Mouse (Mus musculus) midbrain, postnatal 0 days (tissue): ENCODE data around the gene Tbxas1. TPM values are rescaled to one million over a fixed set of nuclear protein-coding genes. Genes with fewer than 3 reads are reported as not detected.

Source experiments
- ATAC-seq: fragments of 200-750 bp; cut with Nextera tagmentation; 2 replicates; pipeline ENCODE4 v1.8.0; 2017; ENCODE audit warnings: moderate number of reproducible peaks, mild to moderate bottlenecking, moderate TSS enrichment, moderate library complexity; ENCODE audit not compliant: low FRiP score
- DNase-seq: peaks from one replicate; pipeline ENCODE4 v3.0.0-alpha.2; 2015; ENCODE audit warnings: low spot score
- H3K27ac ChIP-seq: fragments of 300-500 bp; sonication (generic); 2 replicates; pipeline ENCODE4 v1.5.1; 2014; ENCODE audit warnings: low read depth, mild to moderate bottlenecking, low read length, mixed read lengths
- H3K27me3 ChIP-seq: fragments of 300-500 bp; sonication (generic); 2 replicates; pipeline ENCODE4 v1.6.1; 2014; ENCODE audit warnings: low read length, control low read depth, mixed read lengths; ENCODE audit not compliant: insufficient read depth
- H3K36me3 ChIP-seq: fragments of 300-500 bp; sonication (generic); 2 replicates; pipeline ENCODE4 v1.6.1; 2014; ENCODE audit warnings: low read length, control low read depth, mixed read lengths; ENCODE audit not compliant: insufficient read depth
- H3K4me1 ChIP-seq: fragments of 300-500 bp; sonication (generic); 2 replicates; pipeline ENCODE4 v1.6.1; 2014; ENCODE audit warnings: mild to moderate bottlenecking, control low read depth, antibody characterized with exemption, low read length, mixed read lengths; ENCODE audit not compliant: insufficient read depth
- H3K4me2 ChIP-seq: fragments of 300-500 bp; sonication (generic); 2 replicates; pipeline ENCODE4 v1.6.1; 2014; ENCODE audit warnings: low read depth, mild to moderate bottlenecking, low read length, mixed read lengths; ENCODE audit not compliant: poor library complexity, severe bottlenecking
- H3K4me3 ChIP-seq: fragments of 300-500 bp; sonication (generic); 2 replicates; pipeline ENCODE4 v1.5.1; 2014; ENCODE audit warnings: low read depth, mild to moderate bottlenecking, low read length, moderate library complexity
- H3K9ac ChIP-seq: fragments of 300-500 bp; sonication (generic); replicated peaks from 2 replicates; pipeline ENCODE4 v1.6.1; 2014; ENCODE audit warnings: mild to moderate bottlenecking, low read length, moderate library complexity, mixed read lengths; ENCODE audit not compliant: poor library complexity, severe bottlenecking
- H3K9me3 ChIP-seq: fragments of 300-500 bp; sonication (generic); 2 replicates; pipeline ENCODE4 v1.6.1; 2016; ENCODE audit warnings: low read length, control low read depth
- CTCF ChIP-seq: IDR thresholded peaks from 2 replicates; pipeline ENCODE4 v1.5.1; 2016; ENCODE audit warnings: antibody characterized with exemption, mild to moderate bottlenecking
- WGBS: fragments of 180-500 bp; shearing (Covaris S2); extraction: QIAGEN DNeasy Blood & Tissue Kit; methylation state at CpG from one replicate; pipeline ENCODE4 v1.1.7; 2014; 5-methylcytosine and 5-hydroxymethylcytosine counted together
- polyA plus RNA-seq: library from polyadenylated mRNA; unstranded; fragments of >200 nt; fragmentation: Nextera tagmentation; extraction: Ambion mirVana; gene quantifications from 2 replicates; pipeline ENCODE4 v1.2.1, GENCODE M21; 2015
- total RNA-seq: library from RNA; depleted of rRNA; stranded (reverse); fragments of >200 nt; gene quantifications from 2 replicates; pipeline ENCODE4 v1.2.3, GENCODE M21; 2014

Gene Tbxas1
- total and polyA plus RNA-seq, 2 experiments from 2014 or later, result 1.4 to 3.1 TPM

- DNase-seq (no peak), ATAC-seq (no peak)
- Histone ChIP-seq H3K36me3 (no peaks in the 10 kb centered on the region), H3K27ac (no peak overlapping the region), H3K4me3 (no peak overlapping the region), H3K4me2 (no peak overlapping the region), H3K9me3 (no peaks in the 10 kb centered on the region), H3K9ac (no peak overlapping the region), H3K27me3 (no peaks in the 10 kb centered on the region), H3K4me1 (no peaks in the 10 kb centered on the region)
- 54% methylated on average over 3 of the region's 3 CpGs for WGBS
- TF ChIP-seq CTCF, result no peak
Measured at GRCm38 (mm10) chr6:38863595-38863994, 11.6 kb upstream of the Tbxas1 start.

- DNase-seq (no peak), ATAC-seq (no peak)
- H3K36me3 ChIP-seq, result no peaks in the 10 kb centered on the region
- H3K4me3 ChIP-seq, result no peak overlapping the region
- H3K9me3 ChIP-seq, result no peaks in the 10 kb centered on the region
- no peak for TF ChIP-seq CTCF
- no peak overlapping the region for H3K9ac ChIP-seq
- H3K4me2 ChIP-seq, result no peak overlapping the region
- H3K4me1 ChIP-seq, result peaks cover 3% of the 10 kb centered on the region; the same call in 1 of the 2 replicates
- H3K27ac ChIP-seq, result no peak overlapping the region
- no peaks in the 10 kb centered on the region for H3K27me3 ChIP-seq
Measured at GRCm38 (mm10) chr6:38865805-38866204, 9.4 kb upstream of the Tbxas1 start.

GRCm38 (mm10) chr6:38866357-38866756 lies 8.8 kb upstream of the Tbxas1 start:
- H3K4me2 ChIP-seq, result no peak overlapping the region
- H3K9ac ChIP-seq, result no peak overlapping the region
- DNase-seq (no peak), ATAC-seq (no peak)
- no peak for TF ChIP-seq CTCF
- no peak overlapping the region for H3K4me3 ChIP-seq
- H3K36me3 ChIP-seq, result no peaks in the 10 kb centered on the region
- H3K27ac ChIP-seq, result no peak overlapping the region
- H3K9me3 ChIP-seq, result no peaks in the 10 kb centered on the region
- 85% methylated on average over 1 of the region's 1 CpGs for WGBS
- no peaks in the 10 kb centered on the region for H3K27me3 ChIP-seq
- H3K4me1 ChIP-seq, result peaks cover 3% of the 10 kb centered on the region; the same call in 1 of the 2 replicates

- no peak for TF ChIP-seq CTCF
- H3K27ac ChIP-seq, result no peak overlapping the region
- 74% methylated on average over 2 of the region's 2 CpGs for WGBS
- DNase-seq, result no peak
- no peaks in the 10 kb centered on the region for H3K27me3 ChIP-seq
- no peak overlapping the region for H3K4me2 ChIP-seq
- peaks cover 3% of the 10 kb centered on the region; the same call in 1 of the 2 replicates for H3K4me1 ChIP-seq
- no peak overlapping the region for H3K4me3 ChIP-seq
- no peaks in the 10 kb centered on the region for H3K36me3 ChIP-seq
- H3K9ac ChIP-seq, result no peak overlapping the region
- ATAC-seq, result no peak
- H3K9me3 ChIP-seq, result no peaks in the 10 kb centered on the region
Measured at GRCm38 (mm10) chr6:38866761-38867160, 8.4 kb upstream of the Tbxas1 start.

- Histone ChIP-seq H3K9me3 (no peaks in the 10 kb centered on the region), H3K4me3 (no peak overlapping the region), H3K27me3 (no peaks in the 10 kb centered on the region), H3K4me1 (peaks cover 3% of the 10 kb centered on the region; the same call in 1 of the 2 replicates), H3K4me2 (no peak overlapping the region), H3K36me3 (no peaks in the 10 kb centered on the region), H3K27ac (no peak overlapping the region), H3K9ac (no peak overlapping the region)
- ATAC-seq (no peak), DNase-seq (no peak)
- WGBS, result 57% methylated on average over 1 of the region's 1 CpGs
- no peak for TF ChIP-seq CTCF
Measured at GRCm38 (mm10) chr6:38867291-38867690, 7.9 kb upstream of the Tbxas1 start.

- 93% methylated on average over 1 of the region's 1 CpGs for WGBS
- Histone ChIP-seq H3K4me2 (no peak overlapping the region), H3K27ac (no peak overlapping the region), H3K36me3 (no peaks in the 10 kb centered on the region), H3K9me3 (no peaks in the 10 kb centered on the region), H3K27me3 (no peaks in the 10 kb centered on the region), H3K9ac (no peak overlapping the region), H3K4me1 (peaks cover 10% of the 10 kb centered on the region), H3K4me3 (no peak overlapping the region)
- ATAC-seq (no peak), DNase-seq (no peak)
- no peak for TF ChIP-seq CTCF
Measured at GRCm38 (mm10) chr6:38868974-38869373, 6.2 kb upstream of the Tbxas1 start.
